22 mouse cellular contexts compared by ENCODE assay signal in genomic region chr4:139267335-139267734, GRCm38 (mm10). TPM values are rescaled to one million over a fixed set of nuclear protein-coding genes. Genes with fewer than 3 reads are reported as not detected.
DNase-seq lines count a peak whose midpoint lies in the region; ATAC-seq lines count a peak whose summit lies in the region.
"Had no signal": no experiment of that assay in that cellular context is flagged by ENCODE, and none has a peak within 500 bp of the region (broad histone marks: within the 10 kb centered on the region; RNA-seq: fewer than 3 reads in every experiment).

No protein-coding gene starts in this region.

- ATAC-seq in heart, embryonic 12.5 days (ENCODE audit: insufficient number of reproducible peaks, low FRiP score): no peak
- ATAC-seq in embryonic facial prominence, embryonic 11.5 days (replicated peaks; ENCODE audit: insufficient number of reproducible peaks, low FRiP score, low TSS enrichment, low read depth): peak; percentile 75
- peak; percentile 38; the same call in 1 of the 2 replicates for ATAC-seq in embryonic facial prominence, embryonic 14.5 days (ENCODE audit: low read depth)
- ATAC-seq in limb, embryonic 13.5 days (ENCODE audit: low FRiP score, low read depth): peak; percentile 60; the same call in 1 of the 2 replicates
- ATAC-seq: liver, embryonic 12.5 days; midbrain, embryonic 13.5 days had no signal

- intact Hi-C loops in left cerebral cortex, postnatal 25 days (cut with DNase I): no loop called here

- no peaks in the 10 kb centered on the region for H3K9me3 ChIP-seq in heart, embryonic 12.5 days (replicated peaks)
- H3K9me3 ChIP-seq in embryonic facial prominence, embryonic 11.5 days (replicated peaks; ENCODE audit: control insufficient read depth, low read length): no peaks in the 10 kb centered on the region
- no peaks in the 10 kb centered on the region for H3K9me3 ChIP-seq in embryonic facial prominence, embryonic 14.5 days (ENCODE audit: control insufficient read depth, low read length)
- no peaks in the 10 kb centered on the region for H3K9me3 ChIP-seq in limb, embryonic 13.5 days
- H3K9me3 ChIP-seq: hindbrain, embryonic 13.5 days; liver, embryonic 12.5 days; midbrain, embryonic 13.5 days; neural tube, embryonic 12.5 days had no signal

- peaks cover 61% of the 10 kb centered on the region for H3K36me3 ChIP-seq in heart, embryonic 12.5 days
- peaks cover 5% of the 10 kb centered on the region; the same call in 1 of the 2 replicates for H3K36me3 ChIP-seq in embryonic facial prominence, embryonic 11.5 days (replicated peaks; ENCODE audit: control insufficient read depth, insufficient read depth, low read depth, low read length)
- peaks cover 42% of the 10 kb centered on the region for H3K36me3 ChIP-seq in embryonic facial prominence, embryonic 14.5 days (ENCODE audit: control insufficient read depth, insufficient read depth, low read length)
- peaks cover 42% of the 10 kb centered on the region for H3K36me3 ChIP-seq in limb, embryonic 13.5 days

- no peak for DNase-seq in heart, adult 9 months (ENCODE audit: low spot score in 2 of 2)
- DNase-seq in embryonic facial prominence, embryonic 11.5 days (ENCODE audit: low spot score): peak; percentile 90
- DNase-seq in embryonic facial prominence, embryonic 14.5 days (ENCODE audit: low spot score): peak; percentile 73
- DNase-seq in left cerebral cortex, postnatal 25 days (ENCODE audit: low spot score in 2 of 2): no peak
- DNase-seq in layer of hippocampus, adult 11-12 months (ENCODE audit: low spot score): no peak
- DNase-seq: adrenal gland, postnatal 14 days; cerebellum, adult 2 months; cerebellum, postnatal 25 days; heart, postnatal 36 days; kidney, adult 2 months; layer of hippocampus, postnatal 36 days; lung, adult 18-20 months; lung, postnatal 10 days; right cerebral cortex, postnatal 25 days; spleen, adult 18-20 months had no signal

- no peak overlapping the region for H3K4me2 ChIP-seq in heart, embryonic 12.5 days
- no peak overlapping the region for H3K4me2 ChIP-seq in embryonic facial prominence, embryonic 11.5 days (ENCODE audit: low read depth, low read length)
- H3K4me2 ChIP-seq in embryonic facial prominence, embryonic 14.5 days (ENCODE audit: low read depth, low read length): no peak overlapping the region
- no peak overlapping the region for H3K4me2 ChIP-seq in limb, embryonic 13.5 days (replicated peaks)
- H3K4me2 ChIP-seq: hindbrain, embryonic 13.5 days; liver, embryonic 12.5 days; midbrain, embryonic 13.5 days; neural tube, embryonic 12.5 days had no signal

- 0 out of 2 replicates have a peak overlapping the region, but pooled peaks have one; percentile 2 for H3K9ac ChIP-seq in heart, embryonic 12.5 days
- no peak overlapping the region for H3K9ac ChIP-seq in embryonic facial prominence, embryonic 11.5 days (replicated peaks; ENCODE audit: low read length)
- 0 out of 2 replicates have a peak overlapping the region, but pooled peaks have one; percentile 2 for H3K9ac ChIP-seq in embryonic facial prominence, embryonic 14.5 days (ENCODE audit: low read depth, low read length)
- H3K9ac ChIP-seq in limb, embryonic 13.5 days: no peak overlapping the region
- H3K9ac ChIP-seq: hindbrain, embryonic 13.5 days; liver, embryonic 12.5 days; midbrain, embryonic 13.5 days; neural tube, embryonic 12.5 days had no signal

- no peak overlapping the region for H3K27ac ChIP-seq in heart, embryonic 12.5 days (ENCODE audit: poor library complexity, severe bottlenecking)
- peak overlapping the region; percentile 83 for H3K27ac ChIP-seq in embryonic facial prominence, embryonic 11.5 days (replicated peaks; ENCODE audit: low read depth, low read length)
- H3K27ac ChIP-seq in embryonic facial prominence, embryonic 14.5 days (replicated peaks; ENCODE audit: low read depth, low read length): peak overlapping the region; percentile 75
- peak overlapping the region; percentile 83 for H3K27ac ChIP-seq in limb, embryonic 13.5 days
- H3K27ac ChIP-seq: hindbrain, embryonic 13.5 days; kidney, postnatal 0 days; liver, embryonic 12.5 days; midbrain, embryonic 13.5 days; neural tube, embryonic 12.5 days had no signal

- no peaks in the 10 kb centered on the region for H3K27me3 ChIP-seq in heart, embryonic 12.5 days (replicated peaks)
- H3K27me3 ChIP-seq in embryonic facial prominence, embryonic 11.5 days (ENCODE audit: control insufficient read depth, insufficient read depth, low read length): no peaks in the 10 kb centered on the region
- H3K27me3 ChIP-seq in embryonic facial prominence, embryonic 14.5 days (replicated peaks; ENCODE audit: control insufficient read depth, insufficient read depth, low read length): no peaks in the 10 kb centered on the region
- H3K27me3 ChIP-seq in limb, embryonic 13.5 days: no peaks in the 10 kb centered on the region
- H3K27me3 ChIP-seq: hindbrain, embryonic 13.5 days; liver, embryonic 12.5 days; midbrain, embryonic 13.5 days; neural tube, embryonic 12.5 days had no signal

- H3K4me3 ChIP-seq in heart, embryonic 12.5 days: no peak overlapping the region
- H3K4me3 ChIP-seq in embryonic facial prominence, embryonic 11.5 days (ENCODE audit: low read depth, low read length): no peak overlapping the region
- H3K4me3 ChIP-seq in embryonic facial prominence, embryonic 14.5 days (ENCODE audit: low read depth, low read length): no peak overlapping the region
- H3K4me3 ChIP-seq in limb, embryonic 13.5 days: no peak overlapping the region
- H3K4me3 ChIP-seq: hindbrain, embryonic 13.5 days; liver, embryonic 12.5 days; midbrain, embryonic 13.5 days; neural tube, embryonic 12.5 days had no signal

- WGBS in heart, embryonic 12.5 days: 63% methylated on average over 3 of the region's 3 CpGs
- 36% methylated on average over 3 of the region's 3 CpGs for WGBS in embryonic facial prominence, embryonic 11.5 days
- 46% methylated on average over 3 of the region's 3 CpGs for WGBS in embryonic facial prominence, embryonic 14.5 days
- 28% methylated on average over 3 of the region's 3 CpGs for WGBS in limb, embryonic 13.5 days

- H3K4me1 ChIP-seq in heart, embryonic 12.5 days (replicated peaks): peaks cover 23% of the 10 kb centered on the region
- peaks cover 2% of the 10 kb centered on the region for H3K4me1 ChIP-seq in embryonic facial prominence, embryonic 11.5 days (ENCODE audit: control insufficient read depth, insufficient read depth, low read length)
- H3K4me1 ChIP-seq in embryonic facial prominence, embryonic 14.5 days (ENCODE audit: control insufficient read depth, insufficient read depth, low read length): peaks cover 45% of the 10 kb centered on the region
- peaks cover 75% of the 10 kb centered on the region for H3K4me1 ChIP-seq in limb, embryonic 13.5 days
- H3K4me1 ChIP-seq: liver, embryonic 12.5 days; midbrain, embryonic 13.5 days; neural tube, embryonic 12.5 days had no signal

RNA-seq across cellular contexts. Expression of gene Pqlc2, which starts 43.2 kb away (rescaled TPM):
- polyA plus RNA-seq in heart, embryonic 12.5 days (2016; fragmentation: Nextera tagmentation; extraction: Ambion mirVana): 10.6 and 11.3 TPM in 2 replicates
- polyA plus RNA-seq in embryonic facial prominence, embryonic 11.5 days (2014; fragmentation: Nextera tagmentation; extraction: Ambion mirVana): 13.5 and 14.2 TPM in 2 replicates
- polyA plus RNA-seq in embryonic facial prominence, embryonic 14.5 days (2014; fragmentation: Nextera tagmentation; extraction: Ambion mirVana): 10.9 and 12.3 TPM in 2 replicates
- polyA plus RNA-seq in limb, embryonic 13.5 days (2015; fragmentation: Nextera tagmentation; extraction: Ambion mirVana): 16.9 and 18.0 TPM in 2 replicates
- 10 to 100 TPM; 12.6 to 13.0 TPM for total RNA-seq in left cerebral cortex, postnatal 25 days (2021)

RNA-seq across cellular contexts. Expression of gene Akr7a5, which starts 43.2 kb away (rescaled TPM):
- polyA plus RNA-seq in heart, embryonic 12.5 days (2016; fragmentation: Nextera tagmentation; extraction: Ambion mirVana): 51.5 and 54.1 TPM in 2 replicates
- 137 and 146 TPM in 2 replicates for polyA plus RNA-seq in embryonic facial prominence, embryonic 11.5 days (2014; fragmentation: Nextera tagmentation; extraction: Ambion mirVana)
- polyA plus RNA-seq in embryonic facial prominence, embryonic 14.5 days (2014; fragmentation: Nextera tagmentation; extraction: Ambion mirVana): 68.6 and 78.9 TPM in 2 replicates
- polyA plus RNA-seq in limb, embryonic 13.5 days (2015; fragmentation: Nextera tagmentation; extraction: Ambion mirVana): 120 and 124 TPM in 2 replicates
- 10 to 100 TPM; 24.4 to 30.1 TPM for total RNA-seq in left cerebral cortex, postnatal 25 days (2021)

Comparison
In these comparisons a context has a peak if more than half of its experiments do, and no peak if none do; other contexts are left out.
1. H3K9ac ChIP-seq: peak in heart, embryonic 12.5 days (single experiment) and embryonic facial prominence, embryonic 14.5 days (single experiment); none in embryonic facial prominence, embryonic 11.5 days (single experiment) and limb, embryonic 13.5 days (single experiment).
2. DNase-seq: peak in embryonic facial prominence, embryonic 11.5 days (single experiment) and embryonic facial prominence, embryonic 14.5 days (single experiment); none in heart, adult 9 months (0 of 2), left cerebral cortex, postnatal 25 days (0 of 2) and layer of hippocampus, adult 11-12 months (single experiment).